Mouse (Mus musculus) forebrain, embryonic 16.5 days (tissue): Measurements from ENCODE around the gene Med9. TPM values are rescaled to one million over a fixed set of nuclear protein-coding genes. Genes with fewer than 3 reads are reported as not detected.

ENCODE experiments used
- ATAC-seq: fragments of 200-750 bp; cut with Nextera tagmentation; 2 replicates; pipeline ENCODE4 v1.8.0; 2017; ENCODE audit warnings: mild to moderate bottlenecking, moderate library complexity
- H3K27ac ChIP-seq: fragments of 300-500 bp; sonication (generic); 2 replicates; pipeline ENCODE4 v1.5.1; 2014; ENCODE audit warnings: low read length, control low read depth
- H3K27me3 ChIP-seq: fragments of 300-500 bp; sonication (generic); replicated peaks from 2 replicates; pipeline ENCODE4 v1.6.1; 2014; ENCODE audit warnings: low read length; ENCODE audit not compliant: control insufficient read depth, insufficient read depth
- H3K36me3 ChIP-seq: fragments of 300-500 bp; sonication (generic); 2 replicates; pipeline ENCODE4 v1.6.1; 2014; ENCODE audit not compliant: control insufficient read depth, insufficient read depth
- H3K4me1 ChIP-seq: fragments of 300-500 bp; sonication (generic); replicated peaks from 2 replicates; pipeline ENCODE4 v1.6.1; 2014; ENCODE audit warnings: low read length; ENCODE audit not compliant: control insufficient read depth, insufficient read depth
- H3K4me2 ChIP-seq: fragments of 300-500 bp; sonication (generic); 2 replicates; pipeline ENCODE4 v1.6.1; 2014; ENCODE audit warnings: mild to moderate bottlenecking, low read length, control low read depth
- H3K4me3 ChIP-seq: fragments of 300-500 bp; sonication (generic); replicated peaks from 2 replicates; pipeline ENCODE4 v1.5.1; 2014; ENCODE audit warnings: mild to moderate bottlenecking, low read length, control low read depth
- H3K9ac ChIP-seq: fragments of 300-500 bp; sonication (generic); replicated peaks from 2 replicates; pipeline ENCODE4 v1.6.1; 2014; ENCODE audit warnings: low read depth, low read length, control low read depth
- H3K9me3 ChIP-seq: fragments of 300-500 bp; sonication (generic); 2 replicates; pipeline ENCODE4 v1.6.1; 2016; ENCODE audit warnings: low read length; ENCODE audit not compliant: control insufficient read depth
- WGBS: fragments of 180-500 bp; shearing (Covaris S2); extraction: QIAGEN DNeasy Blood & Tissue Kit; methylation state at CpG from one replicate; pipeline ENCODE4 v1.1.7; 2014; 5-methylcytosine and 5-hydroxymethylcytosine counted together
- polyA plus RNA-seq: library from polyadenylated mRNA; unstranded; fragments of >200 nt; fragmentation: Nextera tagmentation; extraction: Ambion mirVana; gene quantifications from 2 replicates; pipeline ENCODE4 v1.2.1, GENCODE M21; 2015

Med9 gene
- polyA plus RNA-seq, 1 experiment from 2014 or later, result 39.2 TPM

GRCm38 (mm10) chr11:59918014-59918413 is 30.0 kb upstream of the Med9 start:
- Histone ChIP-seq H3K9me3 (no peaks in the 10 kb centered on the region), H3K27ac (no peak overlapping the region), H3K36me3 (no peaks in the 10 kb centered on the region), H3K27me3 (no peaks in the 10 kb centered on the region), H3K4me1 (no peaks in the 10 kb centered on the region), H3K4me3 (no peak overlapping the region), H3K4me2 (no peak overlapping the region), H3K9ac (no peak overlapping the region)
- WGBS, result 26% methylated on average over 4 of the region's 4 CpGs
- ATAC-seq, result no peak

- Histone ChIP-seq H3K27ac (no peak overlapping the region), H3K4me1 (no peaks in the 10 kb centered on the region), H3K9ac (no peak overlapping the region), H3K9me3 (no peaks in the 10 kb centered on the region), H3K36me3 (no peaks in the 10 kb centered on the region), H3K4me3 (no peak overlapping the region), H3K4me2 (no peak overlapping the region), H3K27me3 (no peaks in the 10 kb centered on the region)
- 71% methylated on average over 3 of the region's 3 CpGs for WGBS
- no peak for ATAC-seq
These were observed 28.6 kb upstream of the Med9 start for GRCm38 (mm10) chr11:59919401-59919800.

- ATAC-seq, result no peak
These were observed 27.7 kb upstream of the Med9 start for GRCm38 (mm10) chr11:59920331-59920730.

GRCm38 (mm10) chr11:59921265-59921664 is 26.7 kb upstream of the Med9 start:
- Histone ChIP-seq H3K27ac (no peak overlapping the region), H3K36me3 (no peaks in the 10 kb centered on the region), H3K4me2 (no peak overlapping the region), H3K9ac (no peak overlapping the region), H3K9me3 (no peaks in the 10 kb centered on the region), H3K27me3 (no peaks in the 10 kb centered on the region), H3K4me1 (no peaks in the 10 kb centered on the region), H3K4me3 (no peak overlapping the region)
- 10% methylated on average over 7 of the region's 7 CpGs for WGBS
- no peak for ATAC-seq

More at GRCm38 (mm10) chr11:59920331-59920730, 27.7 kb upstream of the Med9 start:
- Histone ChIP-seq H3K9ac (no peak overlapping the region), H3K36me3 (no peaks in the 10 kb centered on the region), H3K4me1 (no peaks in the 10 kb centered on the region), H3K4me2 (no peak overlapping the region), H3K27ac (no peak overlapping the region), H3K4me3 (no peak overlapping the region), H3K27me3 (no peaks in the 10 kb centered on the region), H3K9me3 (no peaks in the 10 kb centered on the region)
- 78% methylated on average over 5 of the region's 5 CpGs for WGBS

GRCm38 (mm10) chr11:59930031-59930430 is 18.0 kb upstream of the Med9 start:
- Histone ChIP-seq H3K4me2 (no peak overlapping the region), H3K27ac (no peak overlapping the region), H3K27me3 (no peaks in the 10 kb centered on the region), H3K4me3 (no peak overlapping the region), H3K4me1 (no peaks in the 10 kb centered on the region), H3K9me3 (no peaks in the 10 kb centered on the region), H3K9ac (no peak overlapping the region), H3K36me3 (no peaks in the 10 kb centered on the region)
- ATAC-seq, result no peak
- 46% methylated on average over 4 of the region's 4 CpGs for WGBS

- Histone ChIP-seq H3K36me3 (no peaks in the 10 kb centered on the region), H3K4me3 (no peak overlapping the region), H3K9ac (no peak overlapping the region), H3K4me1 (no peaks in the 10 kb centered on the region), H3K27me3 (no peaks in the 10 kb centered on the region), H3K27ac (no peak overlapping the region), H3K9me3 (no peaks in the 10 kb centered on the region), H3K4me2 (no peak overlapping the region)
- ATAC-seq, result no peak
- WGBS, result 74% methylated on average over 9 of the region's 9 CpGs
These were observed 15.3 kb upstream of the Med9 start for GRCm38 (mm10) chr11:59932560-59933337.

GRCm38 (mm10) chr11:59933943-59934342 is 14.1 kb upstream of the Med9 start:
- Histone ChIP-seq H3K9ac (no peak overlapping the region; the same call in 1 of the 2 replicates), H3K4me2 (no peak overlapping the region), H3K36me3 (no peaks in the 10 kb centered on the region), H3K9me3 (no peaks in the 10 kb centered on the region), H3K27ac (no peak overlapping the region), H3K4me1 (no peaks in the 10 kb centered on the region), H3K27me3 (no peaks in the 10 kb centered on the region), H3K4me3 (no peak overlapping the region)
- 40% methylated on average over 12 of the region's 12 CpGs for WGBS
- ATAC-seq, result no peak

GRCm38 (mm10) chr11:59937023-59937422 is 11.0 kb upstream of the Med9 start:
- no peak overlapping the region for H3K27ac ChIP-seq
- no peak overlapping the region for H3K4me2 ChIP-seq
- H3K9ac ChIP-seq, result no peak overlapping the region
- no peak for ATAC-seq
- 57% methylated on average over 3 of the region's 3 CpGs for WGBS
- H3K9me3 ChIP-seq, result no peaks in the 10 kb centered on the region
- H3K4me3 ChIP-seq, result no peak overlapping the region
- no peaks in the 10 kb centered on the region for H3K27me3 ChIP-seq
- H3K4me1 ChIP-seq, result no peaks in the 10 kb centered on the region
- H3K36me3 ChIP-seq, result no peaks in the 10 kb centered on the region

- Histone ChIP-seq H3K36me3 (no peaks in the 10 kb centered on the region), H3K4me2 (no peak overlapping the region), H3K9me3 (no peaks in the 10 kb centered on the region), H3K27me3 (no peaks in the 10 kb centered on the region), H3K27ac (no peak overlapping the region), H3K4me3 (no peak overlapping the region), H3K4me1 (no peaks in the 10 kb centered on the region), H3K9ac (no peak overlapping the region)
- WGBS, result 29% methylated on average over 2 of the region's 2 CpGs
- no peak for ATAC-seq
These were observed 10.4 kb upstream of the Med9 start for GRCm38 (mm10) chr11:59937615-59938014.

- no peak for ATAC-seq
- Histone ChIP-seq H3K4me2 (no peak overlapping the region), H3K27me3 (no peaks in the 10 kb centered on the region), H3K9ac (no peak overlapping the region), H3K27ac (no peak overlapping the region), H3K4me3 (no peak overlapping the region), H3K36me3 (no peaks in the 10 kb centered on the region), H3K4me1 (no peaks in the 10 kb centered on the region), H3K9me3 (no peaks in the 10 kb centered on the region)
- WGBS, result 92% methylated on average over 1 of the region's 1 CpGs
These were observed 8.2 kb upstream of the Med9 start for GRCm38 (mm10) chr11:59939821-59940220.
